Mouse (Mus musculus): ENCODE data around the gene Mapkapk2.

The Mapkapk2 gene

GRCm38 (mm10) chr1:131110525-131111106 is 13.0 kb upstream of the Mapkapk2 start:
- DNase-seq (ENCODE audit: low spot score), result no peak

- DNase-seq (ENCODE audit: low spot score), result peak; percentile 60
Observed at GRCm38 (mm10) chr1:131107575-131108308, 10.1 kb upstream of the Mapkapk2 start.

GRCm38 (mm10) chr1:131103776-131104424 is 6.3 kb upstream of the Mapkapk2 start:
- no peak for DNase-seq (ENCODE audit: low spot score)

GRCm38 (mm10) chr1:131100808-131101207 is 3.2 kb upstream of the Mapkapk2 start:
- DNase-seq (ENCODE audit: low spot score), result no peak

GRCm38 (mm10) chr1:131096803-131097699 is 575 bp downstream of the Mapkapk2 start:
- peak; percentile 83 for DNase-seq (ENCODE audit: low spot score)

- peak; percentile 48 for DNase-seq (ENCODE audit: low spot score)
Observed at GRCm38 (mm10) chr1:131096132-131096695, 1.4 kb downstream of the Mapkapk2 start.

GRCm38 (mm10) chr1:131095574-131095973 is 2.1 kb downstream of the Mapkapk2 start:
- no peak for DNase-seq (ENCODE audit: low spot score)

DNA sequence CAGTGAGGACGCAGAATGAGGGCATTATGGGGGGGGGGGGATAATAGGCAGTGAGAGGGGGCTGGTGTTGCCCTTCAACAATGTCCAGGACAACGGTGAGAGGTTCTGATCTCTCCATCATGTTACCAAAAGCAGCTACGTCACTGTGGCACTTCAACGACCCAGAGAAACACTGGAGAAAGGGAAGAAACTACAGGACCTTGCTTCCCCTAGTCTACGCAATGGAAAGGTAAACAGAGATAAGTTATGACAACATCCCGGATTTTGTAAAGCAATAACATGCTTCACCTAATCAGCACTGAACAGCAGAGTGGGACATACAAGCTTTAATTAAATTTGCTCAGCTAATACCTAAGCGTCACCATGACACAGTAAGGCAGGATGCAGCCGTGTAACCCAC is 3.7 kb downstream of the Mapkapk2 start:
- no peak for DNase-seq (ENCODE audit: low spot score)

- no peak for DNase-seq (ENCODE audit: low spot score)
Observed at GRCm38 (mm10) chr1:131092846-131093245, 4.8 kb downstream of the Mapkapk2 start.

DNA sequence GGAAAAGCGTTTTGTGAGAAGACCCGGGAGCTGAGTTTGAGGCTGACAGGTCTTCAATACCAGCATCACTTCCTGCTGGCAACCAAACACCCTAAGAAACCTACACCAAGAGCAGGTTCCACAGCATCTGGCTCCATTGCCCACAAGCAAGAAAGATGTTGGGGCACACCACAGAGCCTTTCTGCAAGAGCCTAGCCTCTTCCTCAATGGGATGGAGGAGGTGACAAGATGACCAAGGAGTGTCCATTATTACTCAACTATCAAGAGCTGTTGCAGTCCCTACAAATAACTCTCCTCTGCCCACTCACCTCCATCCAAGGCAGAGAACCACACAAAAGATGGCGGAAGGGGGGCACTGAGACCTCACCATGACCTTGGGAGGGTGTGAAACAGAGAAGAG is 5.5 kb downstream of the Mapkapk2 start:
- DNase-seq (ENCODE audit: low spot score), result no peak

- no peak for DNase-seq (ENCODE audit: low spot score)
Observed at GRCm38 (mm10) chr1:131091481-131091880, 6.1 kb downstream of the Mapkapk2 start.

- DNase-seq (ENCODE audit: low spot score), result no peak
Observed at GRCm38 (mm10) chr1:131090877-131091276, 6.7 kb downstream of the Mapkapk2 start.

DNA sequence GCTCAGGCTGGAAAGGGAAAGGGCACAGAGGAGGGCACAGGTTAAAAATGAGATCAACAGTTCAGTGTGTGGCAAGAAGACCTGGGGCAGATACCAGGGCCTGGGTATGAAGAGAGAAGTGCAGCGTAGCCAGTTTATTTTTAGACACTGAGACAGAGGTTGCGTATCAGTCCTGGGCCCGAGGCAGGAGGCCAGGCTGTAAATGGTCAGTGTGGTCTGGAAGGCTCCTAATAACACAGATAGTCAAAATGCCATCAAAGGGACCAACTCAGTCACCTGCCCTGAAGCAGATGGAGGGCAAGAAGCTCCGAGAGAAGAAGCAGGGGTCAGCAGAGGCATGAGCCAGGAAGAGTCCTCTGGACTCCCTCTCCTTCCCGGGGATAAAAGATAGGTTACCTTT is 7.4 kb downstream of the Mapkapk2 start:
- DNase-seq (ENCODE audit: low spot score), result no peak

DNA sequence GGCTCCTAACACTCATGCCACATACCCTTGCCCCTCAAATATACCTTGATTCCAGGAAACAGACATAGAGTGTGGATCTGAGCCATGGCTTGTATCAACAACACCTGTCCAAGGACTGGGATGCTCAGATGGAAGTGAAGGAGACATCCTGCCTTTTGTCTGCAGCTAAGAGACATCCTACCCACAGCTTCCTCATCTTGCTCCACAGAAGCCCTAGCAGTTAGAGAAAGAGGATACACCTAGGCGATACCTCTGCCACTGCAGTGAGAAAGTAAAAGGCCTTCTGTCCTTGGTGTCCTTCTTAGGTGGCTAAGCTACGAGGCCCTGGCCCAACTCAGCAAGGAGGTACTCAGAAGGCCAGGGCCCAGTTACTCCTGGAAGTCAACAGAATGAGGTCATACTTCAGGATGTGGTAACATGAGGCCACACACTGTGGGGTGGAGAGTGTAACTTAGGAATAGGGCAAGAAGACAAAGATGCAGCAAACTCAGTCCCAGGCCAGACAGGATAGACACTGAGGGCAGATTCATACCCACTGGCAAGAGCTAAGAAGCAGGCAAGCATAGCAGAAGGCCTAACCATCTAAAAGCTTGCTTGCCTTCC is 8.0 kb downstream of the Mapkapk2 start:
- DNase-seq (ENCODE audit: low spot score), result no peak

- no peak for DNase-seq (ENCODE audit: low spot score)
Observed at GRCm38 (mm10) chr1:131088547-131088946, 9.1 kb downstream of the Mapkapk2 start.

GRCm38 (mm10) chr1:131086907-131087306 is 10.7 kb downstream of the Mapkapk2 start:
- DNase-seq (ENCODE audit: low spot score), result peak; percentile 35

DNA sequence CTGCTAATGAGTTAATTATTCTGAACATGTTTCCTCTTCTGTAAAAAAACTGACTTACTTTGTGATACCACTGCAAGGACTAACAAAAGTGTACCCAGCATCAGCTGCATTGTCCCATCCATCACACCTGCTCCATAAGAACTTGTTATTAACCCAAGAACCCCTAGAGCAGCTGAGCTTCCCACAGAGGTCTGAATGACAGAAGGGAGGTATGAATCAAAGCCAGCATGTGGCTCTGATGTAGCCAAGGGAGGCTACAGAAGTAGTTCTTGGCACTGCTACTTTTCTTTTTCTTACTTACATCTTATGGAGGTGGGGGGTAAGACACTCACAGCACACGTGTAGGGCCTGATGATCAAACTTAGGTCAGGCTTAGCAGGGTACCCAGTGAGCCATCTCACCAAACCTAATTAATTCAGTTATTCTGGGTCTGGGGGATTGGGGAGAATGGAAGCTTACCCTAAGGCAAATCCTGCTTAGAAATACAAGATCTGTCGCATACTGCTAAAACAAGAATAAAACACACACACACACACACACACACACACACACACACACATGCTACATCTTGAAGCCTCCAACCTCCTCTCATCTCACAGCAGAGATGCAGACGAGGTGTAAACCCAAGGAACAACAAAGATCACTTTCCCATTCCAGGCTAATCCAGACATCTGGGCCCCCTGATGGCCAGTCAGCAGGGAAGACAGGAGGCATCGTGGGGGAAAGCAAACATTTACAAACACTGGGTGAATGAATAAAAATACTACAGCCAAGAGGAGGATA is 11.5 kb downstream of the Mapkapk2 start:
- DNase-seq (ENCODE audit: low spot score), result no peak

DNA sequence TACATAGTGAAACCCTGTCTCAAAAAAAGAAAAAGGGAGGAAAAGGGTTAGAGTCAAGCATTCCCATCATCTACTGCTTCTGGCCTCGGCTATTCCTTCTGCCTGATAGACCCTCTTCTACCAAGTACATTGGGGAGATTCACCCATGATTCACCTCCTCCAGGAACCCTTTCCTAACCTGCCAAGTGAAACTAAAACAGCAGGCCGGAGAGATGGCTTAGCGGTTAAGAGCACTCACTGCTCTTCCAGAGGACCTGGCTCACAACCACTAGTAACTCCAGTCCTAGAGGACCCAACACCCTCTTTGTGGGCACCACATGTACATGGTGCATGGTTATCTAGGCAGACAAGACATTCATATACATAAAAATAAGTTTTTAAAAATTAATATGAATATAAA is 12.4 kb downstream of the Mapkapk2 start:
- DNase-seq (ENCODE audit: low spot score), result no peak

- peak; percentile 56 for DNase-seq (ENCODE audit: low spot score)
Observed at GRCm38 (mm10) chr1:131084289-131084688, 13.3 kb downstream of the Mapkapk2 start.

DNA sequence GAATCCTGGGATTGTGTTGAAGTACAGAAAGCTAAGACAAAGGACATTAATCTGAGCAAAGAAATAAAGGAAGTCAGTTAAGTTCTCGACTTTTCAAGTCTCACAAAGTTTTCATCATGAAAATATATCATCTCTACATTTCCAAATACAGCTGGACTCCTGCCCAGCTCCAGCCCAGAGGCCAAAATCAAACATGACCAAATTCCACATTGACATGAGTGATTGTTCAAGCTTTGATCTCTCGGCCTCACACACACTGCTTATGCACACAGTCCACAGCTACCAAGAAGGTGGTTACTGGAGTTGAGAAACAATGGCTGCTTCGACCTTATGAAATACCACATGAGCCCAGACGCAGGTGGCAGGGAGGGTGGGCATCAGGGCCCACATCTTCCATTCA is 14.0 kb downstream of the Mapkapk2 start:
- peak; percentile 62 for DNase-seq (ENCODE audit: low spot score)

- no peak for DNase-seq (ENCODE audit: low spot score)
Observed at GRCm38 (mm10) chr1:131083122-131083521, 14.5 kb downstream of the Mapkapk2 start.
